Mouse (Mus musculus) liver, adult 2 months (tissue): ENCODE results near the gene Rpl21.

Source experiments
- CTCF ChIP-seq: fragments of 200-500 bp; IDR thresholded peaks from 2 replicates; pipeline ENCODE4 v1.5.1; 2011; ENCODE audit warnings: low read depth, low read length, control low read depth
- POLR2A ChIP-seq: fragments of 200-500 bp; IDR thresholded peaks from 2 replicates; pipeline ENCODE4 v1.6.1; 2011; ENCODE audit warnings: low read length, control low read depth; ENCODE audit not compliant: insufficient read depth; ENCODE audit errors: extremely low read depth

DNA sequence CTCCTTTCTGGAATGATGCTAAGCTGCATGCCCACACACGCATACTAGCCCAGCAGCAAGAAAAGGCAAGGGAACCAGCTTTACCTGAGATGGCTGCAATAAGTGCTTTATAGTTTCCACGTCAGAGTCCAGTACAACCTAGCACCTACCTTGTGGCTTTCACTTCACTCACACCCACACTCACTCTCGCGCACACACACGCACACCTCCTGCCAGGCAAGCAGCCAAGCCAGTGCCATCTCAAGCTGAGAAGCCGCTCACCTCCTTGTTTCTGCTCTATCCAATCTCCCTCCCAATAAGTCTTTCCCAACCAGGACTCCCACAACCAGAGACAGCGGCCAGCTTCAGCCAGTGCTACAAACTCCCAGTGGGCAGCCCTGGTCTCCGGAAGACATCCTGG lies 41.7 kb upstream of the Rpl21 start:
- TF ChIP-seq CTCF: no peak
- no peak for TF ChIP-seq POLR2A
